Mouse (Mus musculus): Measurements from ENCODE around the gene Ms4a6c.

GRCm38 (mm10) chr19:11513458-11513857, 44.3 kb downstream of the Ms4a6c start:
- no peak for TF ChIP-seq POLR2A (IDR thresholded peaks at IDR 0.05; ENCODE audit: control insufficient read depth, low read depth, low read length)
- TF ChIP-seq CTCF (IDR thresholded peaks at IDR 0.05; ENCODE audit: control insufficient read depth, insufficient read depth, insufficient replicate concordance, low read depth, low read length): no peak
